Mouse (Mus musculus) stomach, embryonic 14.5 days (tissue): ENCODE measurements around the gene Srms. TPM values are rescaled to one million over a fixed set of nuclear protein-coding genes. Genes with fewer than 3 reads are reported as not detected.

ENCODE experiments used
- ATAC-seq: fragments of 200-750 bp; cut with Nextera tagmentation; 2 replicates; pipeline ENCODE4 v1.8.0; 2017; ENCODE audit warnings: low read depth, moderate TSS enrichment; ENCODE audit not compliant: insufficient number of reproducible peaks, insufficient read depth, low FRiP score
- H3K27ac ChIP-seq: fragments of 300-500 bp; sonication (generic); 2 replicates; pipeline ENCODE4 v1.5.1; 2014; ENCODE audit warnings: mild to moderate bottlenecking, low read length, moderate library complexity, mixed read lengths
- H3K27me3 ChIP-seq: fragments of 300-500 bp; sonication (generic); 2 replicates; pipeline ENCODE4 v1.6.1; 2014; ENCODE audit warnings: low read length, control low read depth, mixed read lengths; ENCODE audit not compliant: control insufficient read depth, insufficient read depth
- H3K36me3 ChIP-seq: fragments of 300-500 bp; sonication (generic); 2 replicates; pipeline ENCODE4 v1.6.1; 2014; ENCODE audit warnings: mild to moderate bottlenecking, control low read depth, low read length, moderate library complexity, mixed read lengths; ENCODE audit not compliant: control insufficient read depth, insufficient read depth
- H3K4me1 ChIP-seq: fragments of 300-500 bp; sonication (generic); 2 replicates; pipeline ENCODE4 v1.6.1; 2014; ENCODE audit warnings: low read length, control low read depth, mixed read lengths; ENCODE audit not compliant: control insufficient read depth, insufficient read depth
- H3K4me2 ChIP-seq: fragments of 300-500 bp; sonication (generic); replicated peaks from 2 replicates; pipeline ENCODE4 v1.6.1; 2014; ENCODE audit warnings: low read depth, low read length, control low read depth
- H3K4me3 ChIP-seq: fragments of 300-500 bp; sonication (generic); 2 replicates; pipeline ENCODE4 v1.5.1; 2014; ENCODE audit warnings: low read depth, low read length, control low read depth
- H3K9ac ChIP-seq: fragments of 300-500 bp; sonication (generic); replicated peaks from 2 replicates; pipeline ENCODE4 v1.6.1; 2014; ENCODE audit warnings: low read depth, mild to moderate bottlenecking, control low read depth, low read length, moderate library complexity, mixed read lengths
- H3K9me3 ChIP-seq: fragments of 300-500 bp; sonication (generic); 2 replicates; pipeline ENCODE4 v1.6.1; 2016; ENCODE audit warnings: low read depth, low read length, control low read depth; ENCODE audit not compliant: control insufficient read depth
- WGBS: fragments of 180-500 bp; shearing (Covaris S2); extraction: QIAGEN DNeasy Blood & Tissue Kit; methylation state at CpG from one replicate; pipeline ENCODE4 v1.1.7; 2014; 5-methylcytosine and 5-hydroxymethylcytosine counted together
- polyA plus RNA-seq: library from polyadenylated mRNA; unstranded; fragments of >200 nt; fragmentation: Nextera tagmentation; extraction: Ambion mirVana; gene quantifications from 2 replicates; pipeline ENCODE4 v1.2.1, GENCODE M21; 2014

The Srms gene
- polyA plus RNA-seq, 1 experiment from 2014 or later = not detected

- no peak for ATAC-seq
- Histone ChIP-seq H3K27me3 (no peaks in the 10 kb centered on the region), H3K4me1 (no peaks in the 10 kb centered on the region), H3K4me2 (no peak overlapping the region), H3K9me3 (no peaks in the 10 kb centered on the region), H3K4me3 (no peak overlapping the region), H3K27ac (no peak overlapping the region), H3K9ac (no peak overlapping the region), H3K36me3 (no peaks in the 10 kb centered on the region; the same call in 1 of the 2 replicates)
- WGBS = 74% methylated on average over 20 of the region's 20 CpGs
These were observed 18.2 kb upstream of the Srms start for GRCm38 (mm10) chr2:181231171-181231570.

DNA sequence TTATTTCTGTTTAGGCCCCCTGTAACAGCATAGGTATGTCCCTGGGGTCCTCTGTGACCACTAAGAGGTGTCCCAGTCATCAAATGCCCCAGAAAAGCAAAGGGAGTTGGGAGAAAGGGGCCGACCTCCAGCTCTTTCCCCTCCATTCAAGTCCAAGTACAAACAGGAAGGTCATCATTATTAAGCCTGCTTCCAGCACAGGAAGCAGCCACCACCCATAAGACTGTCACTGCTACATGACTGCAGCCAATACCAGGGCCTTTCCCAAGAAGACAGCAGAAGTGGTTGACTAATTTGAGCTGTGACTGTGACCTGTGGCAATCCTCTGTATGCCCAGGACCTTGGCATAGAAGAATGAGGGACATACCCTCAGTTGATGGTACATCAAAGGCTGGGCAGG lies 15.3 kb upstream of the Srms start:
- H3K9me3 ChIP-seq = no peaks in the 10 kb centered on the region
- no peaks in the 10 kb centered on the region for H3K27me3 ChIP-seq
- no peak overlapping the region for H3K4me2 ChIP-seq
- no peaks in the 10 kb centered on the region; the same call in 1 of the 2 replicates for H3K36me3 ChIP-seq
- H3K9ac ChIP-seq = no peak overlapping the region
- 64% methylated on average over 1 of the region's 1 CpGs for WGBS
- ATAC-seq = no peak
- no peaks in the 10 kb centered on the region for H3K4me1 ChIP-seq
- no peak overlapping the region for H3K4me3 ChIP-seq
- no peak overlapping the region for H3K27ac ChIP-seq

DNA sequence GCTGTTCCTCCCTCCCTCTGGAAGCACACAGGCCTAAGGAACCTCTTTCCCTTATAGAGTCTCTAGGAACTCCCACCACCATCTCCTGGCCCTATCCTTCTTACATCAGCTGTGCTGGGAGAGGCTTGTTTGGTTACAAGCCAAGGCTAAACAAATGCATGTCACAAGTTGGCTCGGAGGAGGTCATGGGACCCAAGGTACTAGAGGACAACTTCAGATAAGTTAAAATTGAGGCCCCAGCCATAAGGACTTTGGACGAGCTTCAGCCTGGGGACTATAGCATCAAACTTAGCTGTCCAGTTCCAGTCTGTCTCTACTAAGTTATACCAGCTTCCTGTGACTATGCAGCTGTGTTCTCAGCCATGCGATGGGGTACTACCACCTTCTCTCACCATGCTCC lies 14.1 kb upstream of the Srms start:
- Histone ChIP-seq H3K9me3 (no peaks in the 10 kb centered on the region), H3K27ac (no peak overlapping the region), H3K4me1 (no peaks in the 10 kb centered on the region), H3K27me3 (no peaks in the 10 kb centered on the region), H3K36me3 (no peaks in the 10 kb centered on the region; the same call in 1 of the 2 replicates), H3K9ac (no peak overlapping the region), H3K4me2 (no peak overlapping the region), H3K4me3 (no peak overlapping the region)
- WGBS = 82% methylated on average over 3 of the region's 3 CpGs
- no peak for ATAC-seq

DNA sequence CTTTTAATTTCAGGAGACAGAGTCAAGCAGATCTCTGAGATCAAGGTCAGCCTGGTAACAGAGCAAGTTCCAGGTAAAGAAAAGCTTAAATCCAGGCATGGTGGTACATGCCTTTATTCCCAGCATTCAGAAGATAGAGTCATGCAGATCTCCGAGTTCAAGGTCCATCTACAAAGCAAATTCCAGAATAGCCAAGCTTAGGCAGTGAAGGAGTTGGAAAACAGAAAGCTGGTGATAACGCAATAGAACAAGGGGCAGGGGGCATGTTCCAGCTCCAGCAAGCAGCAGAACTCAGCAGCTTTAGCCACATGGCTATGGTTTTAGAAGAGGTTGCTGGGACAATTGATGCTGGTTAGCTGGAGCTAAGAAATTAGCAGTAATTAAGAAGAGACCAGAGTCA lies 12.0 kb upstream of the Srms start:
- no peaks in the 10 kb centered on the region for H3K9me3 ChIP-seq
- no peaks in the 10 kb centered on the region for H3K27me3 ChIP-seq
- H3K36me3 ChIP-seq = no peaks in the 10 kb centered on the region; the same call in 1 of the 2 replicates
- 87% methylated on average over 2 of the region's 2 CpGs for WGBS
- H3K9ac ChIP-seq = no peak overlapping the region
- no peak overlapping the region for H3K4me2 ChIP-seq
- no peak overlapping the region for H3K4me3 ChIP-seq
- no peak for ATAC-seq
- H3K4me1 ChIP-seq = peaks cover 5% of the 10 kb centered on the region
- no peak overlapping the region for H3K27ac ChIP-seq

- H3K9me3 ChIP-seq = no peaks in the 10 kb centered on the region
- no peak overlapping the region for H3K4me3 ChIP-seq
- no peaks in the 10 kb centered on the region for H3K36me3 ChIP-seq
- 0 out of 2 replicates have a peak overlapping the region, but pooled peaks have one; percentile 33 for H3K27ac ChIP-seq
- H3K4me2 ChIP-seq = peak overlapping the region; percentile 51
- no peaks in the 10 kb centered on the region for H3K27me3 ChIP-seq
- WGBS = 20% methylated on average over 2 of the region's 2 CpGs
- 0 out of 2 replicates have a peak, but pooled peaks have one; percentile 7 for ATAC-seq
- no peak overlapping the region for H3K9ac ChIP-seq
- H3K4me1 ChIP-seq = peaks cover 8% of the 10 kb centered on the region
These were observed 7.4 kb upstream of the Srms start for GRCm38 (mm10) chr2:181220361-181220760.

- peak; percentile 96 for ATAC-seq
- Histone ChIP-seq H3K4me3 (peak within 1 kb of the TSS; percentile 17), H3K4me2 (peak within 1 kb of the TSS; percentile 51), H3K4me1 (peaks cover 8% of the 10 kb centered on the region), H3K36me3 (no peaks in the 10 kb centered on the region), H3K27ac (peak within 1 kb of the TSS; percentile 61; the same call in 1 of the 2 replicates), H3K27me3 (no peaks in the 10 kb centered on the region), H3K9ac (no peak within 1 kb of the TSS), H3K9me3 (no peaks in the 10 kb centered on the region)
- WGBS = 1% methylated on average over 25 of the region's 25 CpGs
These were observed 6.7 kb upstream of the Srms start, which contains the start of gene Fndc11 for GRCm38 (mm10) chr2:181219538-181220216. TSS of gene Fndc11 (plus strand) at chr2:181220013.

DNA sequence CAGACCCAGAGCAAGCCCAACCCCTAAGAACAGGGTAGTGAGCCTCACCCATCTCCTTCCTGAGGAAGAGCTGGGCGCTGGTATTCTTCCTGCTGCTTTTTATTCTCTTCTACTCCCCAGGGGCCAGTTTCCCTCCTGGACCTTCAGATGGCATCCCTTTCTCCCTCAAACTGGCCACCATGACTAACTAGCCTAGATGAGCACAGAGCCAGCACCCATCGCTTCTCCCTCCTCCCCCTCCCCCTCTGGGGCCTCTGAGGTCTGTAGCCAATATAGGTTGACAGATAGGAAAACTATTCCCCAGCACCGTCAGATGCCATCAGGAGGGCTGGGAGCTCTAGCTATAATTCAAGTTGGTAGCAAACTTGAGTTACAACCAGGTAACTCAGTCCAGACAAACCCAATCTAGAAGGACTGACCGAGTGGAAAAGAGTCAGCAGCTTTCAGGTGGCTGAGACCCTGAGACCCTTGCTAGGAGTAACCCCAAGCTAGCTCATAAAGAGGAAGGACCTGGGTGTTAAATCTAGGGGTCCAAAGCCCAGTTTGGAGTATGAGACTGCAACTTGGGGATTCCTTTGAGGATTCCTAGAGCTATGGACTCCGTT lies 6.0 kb upstream of the Srms start:
- peaks cover 8% of the 10 kb centered on the region for H3K4me1 ChIP-seq
- no peaks in the 10 kb centered on the region for H3K36me3 ChIP-seq
- no peaks in the 10 kb centered on the region for H3K27me3 ChIP-seq
- H3K27ac ChIP-seq = peak overlapping the region; percentile 61; the same call in 1 of the 2 replicates
- ATAC-seq = no peak
- no peak overlapping the region for H3K4me3 ChIP-seq
- no peak overlapping the region for H3K9ac ChIP-seq
- H3K9me3 ChIP-seq = no peaks in the 10 kb centered on the region
- WGBS = 43% methylated on average over 5 of the region's 5 CpGs
- H3K4me2 ChIP-seq = peak overlapping the region; percentile 51; the same call in 1 of the 2 replicates

- H3K4me2 ChIP-seq = no peak overlapping the region
- no peak for ATAC-seq
- H3K9ac ChIP-seq = no peak overlapping the region
- H3K4me1 ChIP-seq = peaks cover 15% of the 10 kb centered on the region
- peaks cover 15% of the 10 kb centered on the region for H3K27me3 ChIP-seq
- no peak overlapping the region for H3K4me3 ChIP-seq
- H3K9me3 ChIP-seq = no peaks in the 10 kb centered on the region
- WGBS = 86% methylated on average over 6 of the region's 6 CpGs
- no peaks in the 10 kb centered on the region for H3K36me3 ChIP-seq
- H3K27ac ChIP-seq = no peak overlapping the region
These were observed 3.1 kb upstream of the Srms start for GRCm38 (mm10) chr2:181216037-181216436.
